Mouse (Mus musculus): ENCODE results near the gene Aifm3.
"Not testable (repeated sequence)": the region's sequence is repeated elsewhere in the genome, so short reads cannot be mapped to it uniquely, and the experiment has no call there.

Aifm3 gene

GRCm38 (mm10) chr16:17499249-17499883 is 10.0 kb downstream of the Aifm3 start:
- peak; percentile 55 for DNase-seq (ENCODE audit: extremely low spot score)

GRCm38 (mm10) chr16:17502681-17503080 is 13.3 kb downstream of the Aifm3 start:
- DNase-seq (ENCODE audit: extremely low spot score), result no peak

- DNase-seq (ENCODE audit: extremely low spot score), result no peak
Observed at GRCm38 (mm10) chr16:17507018-17507552, 17.7 kb downstream of the Aifm3 start.

GRCm38 (mm10) chr16:17508031-17508430 is 18.6 kb downstream of the Aifm3 start:
- DNase-seq (ENCODE audit: extremely low spot score), result not testable (repeated sequence)

GRCm38 (mm10) chr16:17508546-17509239 is 19.3 kb downstream of the Aifm3 start, which contains the start of gene Lztr1:
Gene Lztr1, plus strand, starts transcription at chr16:17508688.
- DNase-seq (ENCODE audit: extremely low spot score), result peak; percentile 91

- DNase-seq (ENCODE audit: extremely low spot score), result no peak
Observed at GRCm38 (mm10) chr16:17509240-17509597, 19.8 kb downstream of the Aifm3 start.

GRCm38 (mm10) chr16:17510143-17510542 is 20.7 kb downstream of the Aifm3 start:
- no peak for DNase-seq (ENCODE audit: extremely low spot score)

GRCm38 (mm10) chr16:17510686-17511085 is 21.3 kb downstream of the Aifm3 start:
- no peak for DNase-seq (ENCODE audit: extremely low spot score)

GRCm38 (mm10) chr16:17511431-17511830 is 22.0 kb downstream of the Aifm3 start:
- no peak for DNase-seq (ENCODE audit: extremely low spot score)

- DNase-seq (ENCODE audit: extremely low spot score), result no peak
Observed at GRCm38 (mm10) chr16:17518910-17519309, 29.5 kb downstream of the Aifm3 start.

GRCm38 (mm10) chr16:17524156-17524555 is 34.7 kb downstream of the Aifm3 start:
- DNase-seq (ENCODE audit: extremely low spot score), result no peak

- no peak for DNase-seq (ENCODE audit: extremely low spot score)
Observed at GRCm38 (mm10) chr16:17525524-17525923, 36.1 kb downstream of the Aifm3 start.

- DNase-seq (ENCODE audit: extremely low spot score), result no peak
Observed at GRCm38 (mm10) chr16:17526223-17526622, 36.8 kb downstream of the Aifm3 start.

GRCm38 (mm10) chr16:17527606-17528005 is 38.2 kb downstream of the Aifm3 start:
- DNase-seq (ENCODE audit: extremely low spot score), result no peak

- no peak for DNase-seq (ENCODE audit: extremely low spot score)
Observed at GRCm38 (mm10) chr16:17528276-17528675, 38.9 kb downstream of the Aifm3 start.

- DNase-seq (ENCODE audit: extremely low spot score), result no peak
Observed at GRCm38 (mm10) chr16:17529981-17530586, 40.7 kb downstream of the Aifm3 start.

GRCm38 (mm10) chr16:17530640-17531288 is 41.4 kb downstream of the Aifm3 start, which contains the start of gene Thap7:
Gene Thap7, minus strand, starts transcription at chr16:17531136.
- DNase-seq (ENCODE audit: extremely low spot score), result peak; percentile 97

- DNase-seq (ENCODE audit: extremely low spot score), result no peak
Observed at GRCm38 (mm10) chr16:17532271-17532670, 42.9 kb downstream of the Aifm3 start.

GRCm38 (mm10) chr16:17532676-17533329 is 43.4 kb downstream of the Aifm3 start:
- no peak for DNase-seq (ENCODE audit: extremely low spot score)

GRCm38 (mm10) chr16:17536584-17536983 is 47.2 kb downstream of the Aifm3 start:
- DNase-seq (ENCODE audit: extremely low spot score), result no peak

GRCm38 (mm10) chr16:17542632-17543031 is 53.2 kb downstream of the Aifm3 start:
- no peak for DNase-seq (ENCODE audit: extremely low spot score)

GRCm38 (mm10) chr16:17552837-17553236 is 63.4 kb downstream of the Aifm3 start:
- no peak for DNase-seq (ENCODE audit: extremely low spot score)

Measured in embryo, embryonic 9.5 days (tissue).